Mouse (Mus musculus) NIH3T3 (cell line): ENCODE data around the gene Zp2.

Experiments
- DNase-seq: peaks from one replicate; pipeline ENCODE4 v3.0.0-alpha.2; 2012; ENCODE audit warnings: low read depth

The Zp2 gene

DNA sequence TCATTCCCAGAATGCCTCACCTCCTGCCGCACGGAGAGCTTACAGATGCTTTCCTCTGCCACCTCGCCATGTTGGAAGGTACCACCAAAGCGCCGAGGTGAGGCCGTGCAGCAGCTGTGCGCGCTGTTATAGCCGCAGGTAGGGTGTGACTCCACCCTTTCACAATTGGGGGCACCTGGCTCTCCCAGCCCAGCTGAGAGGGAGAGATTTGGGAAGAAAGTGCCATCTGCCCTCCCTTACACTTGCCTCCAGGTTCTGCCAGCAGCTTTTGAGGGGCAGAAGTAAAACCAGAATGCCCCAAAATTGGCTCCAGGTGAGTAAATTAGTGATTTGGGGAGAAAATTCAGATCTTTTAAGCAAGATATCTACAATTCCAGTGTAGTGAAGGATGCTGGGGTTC, at the start of gene Zp2:
Gene Zp2, minus strand, starts transcription at position 101 of the 400 bp plus-strand sequence.
- DNase-seq = no peak

- DNase-seq = no peak
These were observed 47.7 kb upstream of the Zp2 start for GRCm38 (mm10) chr7:120192816-120193215.

GRCm38 (mm10) chr7:120192207-120192606, 47.1 kb upstream of the Zp2 start:
- DNase-seq = no peak

DNA sequence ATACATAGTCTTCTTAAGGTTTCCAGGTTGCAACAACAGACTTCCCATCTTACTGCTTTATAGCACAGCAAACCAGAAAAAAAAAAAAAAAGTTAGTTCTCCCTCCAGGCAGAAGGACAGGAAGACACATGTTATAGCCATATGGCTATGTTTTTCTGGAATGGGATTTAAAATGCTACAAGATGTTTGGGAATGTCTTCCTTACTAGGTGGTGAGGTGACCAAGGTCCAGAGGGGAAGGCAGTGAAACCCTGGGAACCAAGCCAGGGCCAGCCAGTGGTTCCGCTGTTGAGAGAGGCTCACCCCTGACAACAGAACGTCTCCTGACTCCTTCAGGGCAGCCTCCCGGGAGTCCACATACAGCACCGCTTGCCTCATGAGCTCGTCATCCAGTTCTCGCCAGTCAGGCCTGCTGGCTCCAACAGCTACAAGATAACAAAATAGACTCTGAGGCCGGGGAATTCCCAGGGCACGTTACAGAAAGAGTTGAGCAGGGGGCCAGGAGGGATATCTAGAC, 45.1 kb upstream of the Zp2 start:
- no peak for DNase-seq

GRCm38 (mm10) chr7:120189369-120190149, 44.5 kb upstream of the Zp2 start:
- peak; percentile 2 for DNase-seq

- DNase-seq = no peak
These were observed 43.9 kb upstream of the Zp2 start for GRCm38 (mm10) chr7:120188946-120189345.

GRCm38 (mm10) chr7:120182891-120183290, 37.8 kb upstream of the Zp2 start:
- no peak for DNase-seq

- no peak for DNase-seq
These were observed 36.5 kb upstream of the Zp2 start for GRCm38 (mm10) chr7:120181401-120182230.

GRCm38 (mm10) chr7:120180547-120180946, 35.5 kb upstream of the Zp2 start:
- DNase-seq = peak; percentile 4

- no peak for DNase-seq
These were observed 33.8 kb upstream of the Zp2 start for GRCm38 (mm10) chr7:120178935-120179334.

GRCm38 (mm10) chr7:120177611-120178010, 32.5 kb upstream of the Zp2 start:
- no peak for DNase-seq

- DNase-seq = no peak
These were observed 29.8 kb upstream of the Zp2 start for GRCm38 (mm10) chr7:120174723-120175504.

DNA sequence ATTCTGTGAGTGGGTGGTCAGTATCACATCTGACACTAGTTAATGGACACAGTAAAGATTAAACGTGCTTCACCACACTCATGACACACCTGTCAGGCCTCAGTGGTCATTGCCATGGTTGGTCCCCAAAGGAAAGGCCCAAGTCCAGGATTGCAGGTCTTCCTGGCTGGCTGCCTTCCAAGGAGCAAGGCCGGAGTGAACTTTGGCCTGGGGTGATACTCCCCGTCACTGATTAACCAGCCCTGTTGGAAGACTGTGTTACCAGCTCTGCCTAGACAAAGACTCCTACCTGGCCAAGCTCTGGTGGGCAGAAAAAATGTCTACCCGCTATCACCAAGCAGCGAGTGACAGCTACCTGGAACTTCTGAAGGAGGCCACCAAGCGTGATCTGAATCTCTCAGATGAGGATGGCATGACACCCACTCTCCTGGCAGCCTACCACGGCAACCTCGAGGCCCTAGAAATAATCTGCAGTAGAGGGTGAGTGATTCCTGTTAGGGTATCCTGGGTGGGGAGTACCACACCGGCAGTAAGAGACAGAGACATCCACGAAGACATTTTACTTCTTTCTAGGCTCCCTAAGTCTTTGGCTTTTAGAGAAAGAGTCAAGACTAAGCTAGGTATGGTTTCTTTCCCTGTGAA, 28.6 kb upstream of the Zp2 start, which contains the start of gene Anks4b:
Gene Anks4b, plus strand, starts transcription at position 256 of the 642 bp plus-strand sequence.
- DNase-seq = no peak

- DNase-seq = no peak
These were observed 27.2 kb upstream of the Zp2 start for GRCm38 (mm10) chr7:120172188-120172700.

DNA sequence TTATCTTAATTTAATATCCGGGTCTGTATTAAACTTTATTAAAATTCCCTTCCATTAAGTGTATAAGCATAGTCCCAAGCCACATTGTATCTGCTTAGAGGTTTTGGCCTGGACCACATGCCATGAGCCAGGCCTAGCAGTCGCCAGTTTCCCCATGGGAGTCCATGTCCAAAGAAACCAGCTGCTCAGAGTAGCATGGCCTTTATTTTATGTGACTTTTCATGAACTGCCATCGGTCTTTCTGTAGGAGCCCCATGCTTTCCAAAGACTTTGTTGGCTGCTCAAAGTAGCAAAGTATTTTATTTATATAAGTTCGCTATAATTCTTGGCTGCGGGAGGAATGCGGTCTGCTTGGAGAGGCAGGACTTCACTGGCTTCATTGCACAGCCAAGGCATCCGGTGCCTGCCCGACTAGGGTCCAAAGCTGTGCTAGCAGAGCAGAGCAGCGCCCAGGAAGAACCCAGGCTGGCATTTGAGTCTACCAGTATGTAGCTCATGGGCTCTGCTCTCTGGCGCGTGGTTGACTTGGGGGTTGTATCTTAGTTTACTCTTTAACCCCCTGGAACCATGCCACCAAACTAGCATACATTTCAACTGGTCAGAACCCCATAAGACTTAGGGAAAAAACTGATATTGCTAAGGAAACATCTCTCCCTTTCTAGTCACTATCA, 18.6 kb upstream of the Zp2 start:
- DNase-seq = no peak

GRCm38 (mm10) chr7:120158121-120158613, 13.1 kb upstream of the Zp2 start:
- DNase-seq = no peak

DNA sequence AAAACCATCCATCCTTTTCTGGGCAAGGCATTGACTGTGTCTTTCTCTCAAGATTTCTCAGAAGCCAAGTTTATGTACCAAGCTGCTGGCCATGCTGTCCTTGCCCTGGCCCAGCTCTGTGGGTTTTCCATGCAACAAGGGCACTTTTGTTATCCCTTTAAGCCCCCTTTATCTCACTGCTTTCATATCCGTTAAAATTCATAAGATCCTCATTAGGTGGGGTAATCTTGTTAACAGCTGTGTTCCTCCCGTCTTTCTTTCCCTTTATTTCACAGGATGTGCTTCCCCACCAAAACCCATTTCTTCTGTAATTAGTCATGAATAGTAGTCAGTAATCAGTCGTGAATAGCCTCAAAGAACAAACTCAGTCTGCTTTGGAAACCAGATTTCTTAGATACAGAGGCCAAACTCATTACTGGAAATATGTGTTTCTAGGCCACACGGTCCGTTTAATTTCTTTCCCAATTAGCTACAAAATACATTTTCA, 12.5 kb upstream of the Zp2 start:
- no peak for DNase-seq

GRCm38 (mm10) chr7:120156841-120157409, 11.8 kb upstream of the Zp2 start:
- DNase-seq = no peak

GRCm38 (mm10) chr7:120150898-120151297, 5.8 kb upstream of the Zp2 start:
- DNase-seq = no peak

GRCm38 (mm10) chr7:120150257-120150656, 5.2 kb upstream of the Zp2 start:
- DNase-seq = peak; percentile 5
